Mouse (Mus musculus) macrophage (primary cell): Measurements from ENCODE around the gene Map3k5. TPM values are rescaled to one million over a fixed set of nuclear protein-coding genes. Genes with fewer than 3 reads are reported as not detected.
A peak's percentile ranks its signal among the peaks of the same experiment; 100 is the strongest.

Source experiments
- H3K27ac ChIP-seq: fragments of 350-480 bp; formaldehyde crosslinking; 2 replicates; pipeline ENCODE4 v1.9.0; 2021
- H3K36me3 ChIP-seq: fragments of 350-480 bp; formaldehyde crosslinking; 2 replicates; pipeline ENCODE4 v1.9.0; 2021; ENCODE audit errors: inconsistent target
- H3K4me3 ChIP-seq: fragments of 350-480 bp; formaldehyde crosslinking; 2 replicates; pipeline ENCODE4 v1.9.0; 2021; ENCODE audit errors: inconsistent target
- H3K79me2 ChIP-seq: fragments of 350-480 bp; formaldehyde crosslinking; 2 replicates; pipeline ENCODE4 v1.9.0; 2021; ENCODE audit errors: inconsistent target
- WGBS: methylation state at CpG from one replicate; pipeline ENCODE4 v1.1.7; 2026; ENCODE audit warnings: inconsistent platforms; ENCODE audit not compliant: missing documents; 5-methylcytosine and 5-hydroxymethylcytosine counted together
- polyA plus RNA-seq: library from polyadenylated mRNA; stranded (reverse); fragments of 250-400 nt; gene quantifications from 3 replicates; pipeline ENCODE4 v1.2.4, GENCODE M21; 2018; ENCODE audit warnings: inconsistent platforms

Gene Map3k5
- polyA plus RNA-seq, 1 experiment from 2014 or later = 3.9 TPM

- 79% methylated on average over 4 of the region's 4 CpGs for WGBS
- no peak overlapping the region for H3K4me3 ChIP-seq
- H3K79me2 ChIP-seq = no peaks in the 10 kb centered on the region
- H3K27ac ChIP-seq = no peak overlapping the region
- no peaks in the 10 kb centered on the region for H3K36me3 ChIP-seq
These were observed 111.6 kb downstream of the Map3k5 start for GRCm38 (mm10) chr10:20045733-20046495.

GRCm38 (mm10) chr10:20056859-20057644 is 122.8 kb downstream of the Map3k5 start:
- Histone ChIP-seq H3K36me3 (no peaks in the 10 kb centered on the region), H3K79me2 (no peaks in the 10 kb centered on the region), H3K4me3 (no peak overlapping the region), H3K27ac (no peak overlapping the region)
- 94% methylated on average over 13 of the region's 14 CpGs for WGBS

- Histone ChIP-seq H3K36me3 (no peaks in the 10 kb centered on the region), H3K27ac (peak overlapping the region; percentile 51), H3K4me3 (no peak overlapping the region), H3K79me2 (no peaks in the 10 kb centered on the region)
- WGBS = 36% methylated on average over 10 of the region's 10 CpGs
These were observed 123.8 kb downstream of the Map3k5 start for GRCm38 (mm10) chr10:20058031-20058430.

DNA sequence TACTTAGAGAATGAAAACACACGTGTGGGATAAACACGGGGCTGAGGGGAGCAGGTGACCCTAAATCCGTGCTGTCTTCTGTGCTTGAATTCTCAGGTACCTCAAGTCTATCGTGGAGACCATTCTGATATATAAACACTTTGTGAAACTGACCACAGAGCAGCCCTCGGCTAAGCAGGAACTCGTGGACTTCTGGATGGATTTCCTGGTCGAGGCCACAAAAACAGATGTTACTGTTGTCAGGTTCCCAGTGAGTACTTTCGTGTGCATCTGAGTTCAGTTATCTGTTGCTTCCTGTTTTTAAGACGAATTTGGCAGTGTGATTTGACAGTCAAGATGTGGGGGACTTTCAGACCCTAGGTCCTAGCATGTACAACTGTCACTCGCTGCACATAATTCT is 124.6 kb downstream of the Map3k5 start:
- H3K36me3 ChIP-seq = no peaks in the 10 kb centered on the region
- no peak overlapping the region for H3K4me3 ChIP-seq
- 20% methylated on average over 10 of the region's 10 CpGs for WGBS
- peak overlapping the region; percentile 51 for H3K27ac ChIP-seq
- H3K79me2 ChIP-seq = no peaks in the 10 kb centered on the region

- WGBS = 30% methylated on average over 12 of the region's 15 CpGs
- Histone ChIP-seq H3K36me3 (no peaks in the 10 kb centered on the region), H3K79me2 (no peaks in the 10 kb centered on the region), H3K27ac (no peak overlapping the region), H3K4me3 (no peak overlapping the region)
These were observed 126.2 kb downstream of the Map3k5 start for GRCm38 (mm10) chr10:20060320-20060970.

DNA sequence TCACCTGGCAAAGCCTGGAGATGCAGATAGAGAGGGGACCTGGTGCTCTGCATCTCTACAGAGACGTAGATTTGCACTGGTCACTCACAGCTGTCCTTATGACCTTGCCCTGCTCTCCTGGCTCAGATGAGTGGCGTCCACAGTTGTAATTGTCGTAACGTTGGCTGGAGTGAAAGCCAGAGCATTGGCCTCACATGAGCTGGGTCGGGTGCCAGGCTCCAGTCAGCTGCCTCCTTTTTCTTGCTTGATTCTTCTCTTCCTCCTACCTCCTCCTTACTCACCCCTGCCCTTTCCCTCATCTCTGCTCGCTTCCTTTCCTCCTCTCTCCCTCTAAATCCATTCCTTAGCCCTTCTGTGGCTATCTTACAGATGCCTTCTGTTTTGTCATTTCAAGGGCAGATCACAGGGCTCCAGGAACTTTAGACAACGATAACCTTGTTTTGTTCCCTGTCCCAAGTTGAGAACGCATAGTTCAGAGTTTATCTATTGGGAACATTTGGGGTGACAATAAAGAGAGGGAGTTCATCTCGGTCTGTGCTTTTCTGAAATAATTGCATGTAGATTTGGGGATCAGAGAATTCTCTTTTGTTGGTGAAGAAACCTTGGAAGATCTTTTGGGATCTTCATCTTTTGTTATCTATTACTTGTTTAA is 130.4 kb downstream of the Map3k5 start:
- H3K36me3 ChIP-seq = no peaks in the 10 kb centered on the region
- WGBS = 92% methylated on average over 9 of the region's 9 CpGs
- no peaks in the 10 kb centered on the region for H3K79me2 ChIP-seq
- no peak overlapping the region for H3K4me3 ChIP-seq
- no peak overlapping the region for H3K27ac ChIP-seq

DNA sequence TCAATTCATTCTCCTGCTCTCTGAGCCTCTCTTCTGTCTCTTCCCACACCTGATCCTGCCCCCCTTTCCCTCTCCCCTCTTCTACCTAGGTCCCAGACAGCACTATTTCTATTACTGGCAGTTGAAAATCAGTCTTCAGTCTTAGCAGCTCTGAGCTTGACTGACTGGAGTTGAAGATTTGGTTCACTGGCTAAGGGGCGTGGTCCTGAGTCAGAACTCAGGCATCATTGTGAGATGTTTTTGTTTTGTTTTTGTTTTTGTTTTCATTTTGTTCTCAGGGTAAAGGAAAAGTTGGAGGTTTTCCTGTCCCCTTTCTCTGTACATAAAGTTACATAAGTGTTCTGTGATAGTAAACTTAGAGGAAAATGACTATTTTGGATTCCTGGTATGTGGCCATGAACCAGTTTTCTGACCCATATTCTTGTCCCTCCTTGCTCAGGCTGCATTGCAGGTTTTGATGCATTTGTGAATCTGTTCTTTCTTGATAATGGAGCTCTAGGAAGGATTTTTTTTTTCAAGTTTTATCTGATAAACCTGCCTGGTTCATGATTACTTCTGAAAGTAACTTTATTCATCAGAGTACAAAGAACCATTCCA is 131.9 kb downstream of the Map3k5 start:
- no peaks in the 10 kb centered on the region for H3K79me2 ChIP-seq
- no peaks in the 10 kb centered on the region for H3K36me3 ChIP-seq
- WGBS = 100% methylated on average over 1 of the region's 1 CpGs
- no peak overlapping the region for H3K27ac ChIP-seq
- H3K4me3 ChIP-seq = no peak overlapping the region

DNA sequence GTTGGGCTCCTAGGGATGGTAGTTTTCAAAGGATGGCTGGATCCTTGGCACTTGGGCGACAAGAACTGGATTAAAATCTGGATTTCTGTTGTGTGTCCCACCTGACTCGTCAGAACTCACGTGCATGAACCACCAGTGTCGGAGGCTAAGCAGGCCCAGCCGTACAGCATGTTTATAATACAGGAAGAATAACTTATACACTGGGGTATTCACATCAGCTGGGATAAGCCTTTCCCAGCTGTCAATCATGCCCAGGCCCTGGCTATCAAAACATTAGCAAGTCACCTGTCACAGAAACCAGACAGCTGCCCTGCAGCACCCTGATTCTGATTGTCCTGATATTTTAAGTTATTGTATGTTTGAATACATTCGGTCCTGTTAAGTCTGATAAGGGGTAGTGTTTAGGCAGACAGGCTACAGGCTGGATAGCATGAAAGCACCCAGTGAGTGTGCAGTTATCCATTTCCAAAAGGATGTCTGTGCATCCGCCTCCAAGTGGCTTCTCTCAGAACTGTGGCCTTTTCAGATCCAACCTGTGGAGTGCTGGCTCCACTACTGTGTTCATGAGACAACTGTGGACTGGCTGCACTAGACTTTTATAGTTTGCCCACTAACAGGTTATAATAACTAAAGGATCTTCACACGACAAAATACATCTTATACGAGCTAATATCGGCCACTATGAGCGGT is 135.6 kb downstream of the Map3k5 start:
- Histone ChIP-seq H3K36me3 (no peaks in the 10 kb centered on the region), H3K4me3 (no peak overlapping the region), H3K27ac (no peak overlapping the region), H3K79me2 (no peaks in the 10 kb centered on the region)
- WGBS = 92% methylated on average over 11 of the region's 11 CpGs

DNA sequence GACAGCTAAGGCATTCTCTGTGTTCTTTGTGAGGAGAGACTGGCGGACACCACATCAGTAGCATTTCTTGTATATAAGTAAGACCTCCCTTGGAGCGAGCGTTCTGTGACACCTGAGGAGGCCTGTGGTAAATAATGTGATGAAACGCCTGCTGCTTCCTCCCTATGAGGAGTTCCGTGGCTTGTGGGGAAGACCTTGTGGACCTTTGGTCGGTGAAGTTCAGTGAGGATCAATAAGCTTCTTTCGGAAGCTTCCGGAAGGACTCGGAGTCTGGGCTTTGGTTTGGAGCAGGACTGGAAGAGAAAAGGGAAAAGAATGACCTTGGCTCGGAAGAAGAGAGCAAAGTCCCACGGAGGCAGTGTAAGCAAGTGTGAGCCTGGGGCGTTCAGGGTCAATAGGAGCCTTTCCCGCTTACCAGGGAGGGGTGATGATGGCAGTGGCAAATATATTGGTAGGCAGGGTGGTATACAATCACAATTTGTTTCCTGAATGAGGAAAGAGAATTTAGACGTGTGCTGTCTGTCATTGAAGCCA is 136.4 kb downstream of the Map3k5 start:
- Histone ChIP-seq H3K27ac (no peak overlapping the region), H3K79me2 (no peaks in the 10 kb centered on the region), H3K36me3 (no peaks in the 10 kb centered on the region), H3K4me3 (no peak overlapping the region)
- 87% methylated on average over 14 of the region's 14 CpGs for WGBS

GRCm38 (mm10) chr10:20071716-20072115 is 137.4 kb downstream of the Map3k5 start:
- Histone ChIP-seq H3K4me3 (no peak overlapping the region), H3K27ac (no peak overlapping the region), H3K79me2 (no peaks in the 10 kb centered on the region), H3K36me3 (no peaks in the 10 kb centered on the region)
- WGBS = 90% methylated on average over 6 of the region's 6 CpGs

DNA sequence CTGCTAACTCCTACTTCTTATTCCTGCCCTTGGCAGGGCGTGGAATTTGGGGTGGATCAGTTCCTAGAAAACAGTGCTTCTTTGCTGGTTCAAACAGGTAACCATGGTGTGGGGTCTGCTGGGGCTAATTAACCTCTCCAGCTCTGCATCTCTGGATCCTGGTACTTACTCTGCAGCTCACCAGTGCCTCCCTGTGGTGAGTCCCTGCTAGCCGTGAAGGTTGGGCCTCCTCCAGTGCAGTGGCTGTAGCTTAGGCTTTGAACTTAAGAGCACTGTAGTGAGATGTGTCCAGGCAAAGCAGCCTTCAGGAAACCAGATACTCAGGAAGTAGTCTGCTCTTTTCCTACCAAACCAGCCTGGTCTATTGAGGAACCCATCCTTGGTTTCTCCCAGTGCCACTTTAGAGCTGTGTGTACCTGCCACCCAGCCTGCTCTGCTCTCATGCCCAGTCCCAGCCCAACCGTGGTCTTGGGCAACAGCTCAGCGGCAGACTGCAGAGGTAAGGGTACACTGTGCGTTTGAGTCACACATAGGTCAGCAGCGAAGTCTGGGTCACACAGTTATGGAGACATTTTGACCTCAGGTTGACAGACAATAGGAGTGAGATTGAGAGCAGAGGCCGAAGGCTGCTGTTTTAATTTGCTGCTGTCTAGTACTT is 139.1 kb downstream of the Map3k5 start:
- Histone ChIP-seq H3K36me3 (no peaks in the 10 kb centered on the region), H3K27ac (no peak overlapping the region), H3K79me2 (no peaks in the 10 kb centered on the region), H3K4me3 (no peak overlapping the region)
- WGBS = 54% methylated on average over 7 of the region's 7 CpGs

DNA sequence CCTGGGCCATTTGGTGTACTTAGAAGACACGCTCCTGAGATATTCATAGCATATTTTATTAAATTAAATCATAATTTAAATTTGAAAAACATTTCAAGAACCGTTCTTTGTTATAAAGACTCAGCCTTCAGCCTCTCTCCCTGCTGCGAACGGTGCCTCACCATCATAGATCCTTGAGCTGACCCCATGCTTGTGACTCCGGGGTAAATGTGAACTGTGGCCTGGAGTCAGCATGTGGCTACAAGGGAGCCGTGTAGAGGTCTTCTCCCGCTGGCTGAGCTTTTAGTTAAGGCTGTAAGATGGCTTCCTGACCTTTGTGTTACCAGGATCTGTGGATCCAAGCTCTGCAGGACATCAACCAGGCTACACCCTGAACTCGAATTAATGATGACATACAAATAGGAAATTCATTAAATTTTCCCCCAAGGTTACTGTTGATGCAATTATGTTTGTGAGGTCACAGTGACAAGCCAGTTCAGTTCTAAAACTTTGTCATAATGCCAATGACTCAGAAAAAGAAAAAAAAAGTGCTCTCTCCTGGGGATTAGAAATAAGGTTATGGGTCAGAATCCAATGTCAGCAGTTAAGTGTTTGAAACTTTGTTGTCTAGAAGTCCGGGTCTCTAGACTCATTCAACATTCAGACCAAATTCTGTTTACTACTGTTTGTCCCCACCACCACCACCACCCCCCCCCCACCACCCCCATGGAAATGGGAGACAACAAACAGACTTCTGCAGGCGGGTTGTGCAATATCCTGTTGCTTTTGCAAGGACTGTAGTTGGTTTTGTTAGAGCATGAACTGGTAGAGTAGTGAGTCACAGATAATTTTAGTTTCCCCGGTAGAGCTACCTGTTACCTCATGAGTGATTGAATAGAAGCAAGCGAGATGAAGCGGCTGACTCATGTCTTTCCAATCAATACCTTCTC is 142.5 kb downstream of the Map3k5 start:
- WGBS = 52% methylated on average over 13 of the region's 13 CpGs
- H3K27ac ChIP-seq = no peak overlapping the region

More for the DNA sequence above, 142.5 kb downstream of the Map3k5 start:
- Histone ChIP-seq H3K36me3 (no peaks in the 10 kb centered on the region), H3K79me2 (no peaks in the 10 kb centered on the region), H3K4me3 (no peak overlapping the region)
